41 mouse cellular contexts compared by ENCODE assay signal in genomic region chr10:79611296-79611695, GRCm38 (mm10). TPM values are rescaled to one million over a fixed set of nuclear protein-coding genes. Genes with fewer than 3 reads are reported as not detected.
DNase-seq lines count a peak whose midpoint lies in the region; ATAC-seq and TF ChIP-seq lines count a peak whose summit lies in the region.
"Had no signal": no experiment of that assay in that cellular context is flagged by ENCODE, and none has a peak within 500 bp of the region (broad histone marks: within the 10 kb centered on the region; RNA-seq: fewer than 3 reads in every experiment).

No protein-coding gene starts in this region.

- H3K4me2 ChIP-seq in hindbrain, postnatal 0 days (ENCODE audit: low read depth, low read length), result peak overlapping the region; percentile 92; the same call in 1 of the 2 replicates
- H3K4me2 ChIP-seq in hindbrain, embryonic 13.5 days, result no peak overlapping the region
- H3K4me2 ChIP-seq in intestine, embryonic 16.5 days (ENCODE audit: low read depth, low read length), result no peak overlapping the region
- H3K4me2 ChIP-seq: liver, embryonic 12.5 days had no signal

- no peaks in the 10 kb centered on the region for H3K9me3 ChIP-seq in hindbrain, postnatal 0 days (ENCODE audit: low read length)
- H3K9me3 ChIP-seq in hindbrain, embryonic 13.5 days, result no peaks in the 10 kb centered on the region
- H3K9me3 ChIP-seq in limb, embryonic 10.5 days (replicated peaks), result no peaks in the 10 kb centered on the region
- no peaks in the 10 kb centered on the region for H3K9me3 ChIP-seq in intestine, embryonic 16.5 days (ENCODE audit: control insufficient read depth, low read length)
- H3K9me3 ChIP-seq: embryonic facial prominence, embryonic 13.5 days; heart, embryonic 13.5 days; hindbrain, embryonic 10.5 days; intestine, embryonic 15.5 days; limb, embryonic 13.5 days; liver, embryonic 12.5 days had no signal

- peaks cover 17% of the 10 kb centered on the region for H3K4me1 ChIP-seq in hindbrain, postnatal 0 days (ENCODE audit: insufficient read depth, low read length)
- peaks cover 26% of the 10 kb centered on the region for H3K4me1 ChIP-seq in hindbrain, embryonic 13.5 days (replicated peaks)
- H3K4me1 ChIP-seq in limb, embryonic 10.5 days, result peaks cover 45% of the 10 kb centered on the region
- peaks cover 12% of the 10 kb centered on the region for H3K4me1 ChIP-seq in intestine, embryonic 16.5 days (ENCODE audit: control insufficient read depth, insufficient read depth, low read length)

- TF ChIP-seq CTCF in hindbrain, postnatal 0 days (IDR thresholded peaks at IDR 0.05; ENCODE audit: low read depth), result no peak

- peak; percentile 67 to 71 for DNase-seq in cerebellum, postnatal 10 days
- no peak for DNase-seq in cerebellum, adult 18-20 months
- no peak for DNase-seq in hindbrain, postnatal 0 days (ENCODE audit: low spot score)
- DNase-seq in ES-CJ7 (ENCODE audit: low read depth, low spot score), result peak; percentile 22
- no peak for DNase-seq in limb, embryonic 10.5 days (ENCODE audit: low spot score)
- DNase-seq: adrenal gland, adult 2 months; forebrain, postnatal 0 days; heart, adult 2 months; heart, postnatal 10 days; kidney, adult 8-10 months; layer of hippocampus, postnatal 36 days; liver, postnatal 0 days; lung, postnatal 36 days; midbrain, embryonic 14.5 days; right cerebral cortex, adult 18-20 months; spleen, adult 18-20 months; thymus, adult 18-20 months; thymus, postnatal 25 days had no signal

- 0 out of 2 replicates have a peak, but pooled peaks cover 10% of the 10 kb centered on the region for H3K27me3 ChIP-seq in hindbrain, postnatal 0 days (ENCODE audit: insufficient read depth, low read length)
- peaks cover 54% of the 10 kb centered on the region for H3K27me3 ChIP-seq in hindbrain, embryonic 13.5 days
- peaks cover 74% of the 10 kb centered on the region for H3K27me3 ChIP-seq in limb, embryonic 10.5 days (ENCODE audit: low read depth, poor library complexity, severe bottlenecking)
- peaks cover 23% of the 10 kb centered on the region for H3K27me3 ChIP-seq in intestine, embryonic 16.5 days (replicated peaks; ENCODE audit: control insufficient read depth, insufficient read depth, low read length)

- H3K27ac ChIP-seq in hindbrain, postnatal 0 days, result no peak overlapping the region
- no peak overlapping the region for H3K27ac ChIP-seq in hindbrain, embryonic 13.5 days
- no peak overlapping the region for H3K27ac ChIP-seq in limb, embryonic 10.5 days
- no peak overlapping the region for H3K27ac ChIP-seq in intestine, embryonic 16.5 days (ENCODE audit: low read length)
- H3K27ac ChIP-seq: embryonic facial prominence, embryonic 13.5 days; heart, adult 2 months; heart, embryonic 13.5 days; intestine, embryonic 15.5 days; kidney, postnatal 0 days; limb, embryonic 13.5 days; liver, embryonic 12.5 days; stomach, postnatal 0 days had no signal

- H3K36me3 ChIP-seq in hindbrain, postnatal 0 days (ENCODE audit: insufficient read depth, low read length), result no peaks in the 10 kb centered on the region
- H3K36me3 ChIP-seq in hindbrain, embryonic 13.5 days, result no peaks in the 10 kb centered on the region
- no peaks in the 10 kb centered on the region for H3K36me3 ChIP-seq in limb, embryonic 10.5 days
- no peaks in the 10 kb centered on the region for H3K36me3 ChIP-seq in intestine, embryonic 16.5 days (ENCODE audit: control insufficient read depth, insufficient read depth, low read length)
- H3K36me3 ChIP-seq: embryonic facial prominence, embryonic 13.5 days; heart, embryonic 13.5 days; hindbrain, embryonic 10.5 days; intestine, embryonic 15.5 days; limb, embryonic 13.5 days; liver, embryonic 12.5 days had no signal

- no peak overlapping the region for H3K9ac ChIP-seq in hindbrain, postnatal 0 days (replicated peaks; ENCODE audit: low read length)
- H3K9ac ChIP-seq in hindbrain, embryonic 13.5 days, result no peak overlapping the region
- H3K9ac ChIP-seq in intestine, embryonic 16.5 days (ENCODE audit: low read depth, low read length), result no peak overlapping the region
- H3K9ac ChIP-seq: heart, embryonic 13.5 days; intestine, embryonic 15.5 days; limb, embryonic 13.5 days; liver, embryonic 12.5 days; liver, postnatal 0 days had no signal

- WGBS in hindbrain, postnatal 0 days, result 31% methylated on average over 5 of the region's 5 CpGs
- WGBS in hindbrain, embryonic 13.5 days, result 26% methylated on average over 5 of the region's 5 CpGs
- 31% methylated on average over 5 of the region's 5 CpGs for WGBS in limb, embryonic 10.5 days
- 40% methylated on average over 5 of the region's 5 CpGs for WGBS in intestine, embryonic 16.5 days

- no peak overlapping the region for H3K4me3 ChIP-seq in hindbrain, postnatal 0 days (ENCODE audit: low read length)
- no peak overlapping the region for H3K4me3 ChIP-seq in hindbrain, embryonic 13.5 days
- peak overlapping the region; percentile 73; the same call in 1 of the 2 replicates for H3K4me3 ChIP-seq in limb, embryonic 10.5 days
- no peak overlapping the region for H3K4me3 ChIP-seq in intestine, embryonic 16.5 days (ENCODE audit: low read length)
- H3K4me3 ChIP-seq: heart, adult 2 months; liver, embryonic 12.5 days had no signal

- ATAC-seq in hindbrain, postnatal 0 days, result no peak
- ATAC-seq in hindbrain, embryonic 13.5 days (ENCODE audit: low FRiP score), result no peak
- no peak for ATAC-seq in intestine, embryonic 16.5 days
- ATAC-seq: forebrain, postnatal 0 days; hindbrain, embryonic 16.5 days; intestine, embryonic 15.5 days; liver, embryonic 12.5 days; liver, postnatal 0 days; Patski had no signal

RNA-seq across cellular contexts. Expression of gene C2cd4c, which starts 2.5 kb away (rescaled TPM):
- total RNA-seq in hindbrain, postnatal 0 days (2014; rRNA removed), result 31.9 and 37.6 TPM in 2 replicates
- 1.0 and 1.1 TPM in 2 replicates for polyA plus RNA-seq in hindbrain, postnatal 0 days (2015; fragmentation: Nextera tagmentation; extraction: Ambion mirVana)
- polyA plus RNA-seq in hindbrain, embryonic 13.5 days (2015; fragmentation: Nextera tagmentation; extraction: Ambion mirVana), result 0.17 and 0.27 TPM in 2 replicates
- not detected in 2 replicates for polyA plus RNA-seq in limb, embryonic 10.5 days (2016; fragmentation: Nextera tagmentation; extraction: Ambion mirVana)
- 0.02 and 0.07 TPM in 2 replicates for polyA plus RNA-seq in intestine, embryonic 16.5 days (2015; fragmentation: Nextera tagmentation; extraction: Ambion mirVana)
- total RNA-seq: common myeloid progenitor, adult 5-6 weeks; heart, postnatal 10 days; megakaryocyte, adult 5-6 weeks; MEL had no signal
- polyA plus RNA-seq: embryonic facial prominence, embryonic 13.5 days; heart, embryonic 13.5 days; liver, embryonic 12.5 days; liver, postnatal 0 days; lung, embryonic 16.5 days; Patski had no signal

RNA-seq across cellular contexts. Expression of gene Theg, which starts 24.2 kb away (rescaled TPM):
- not detected in 2 replicates for total RNA-seq in hindbrain, postnatal 0 days (2014; rRNA removed)
- not detected in 2 replicates for polyA plus RNA-seq in hindbrain, postnatal 0 days (2015; fragmentation: Nextera tagmentation; extraction: Ambion mirVana)
- polyA plus RNA-seq in hindbrain, embryonic 13.5 days (2015; fragmentation: Nextera tagmentation; extraction: Ambion mirVana), result not detected in 2 replicates
- polyA plus RNA-seq in limb, embryonic 10.5 days (2016; fragmentation: Nextera tagmentation; extraction: Ambion mirVana), result not detected in 2 replicates
- polyA plus RNA-seq in intestine, embryonic 16.5 days (2015; fragmentation: Nextera tagmentation; extraction: Ambion mirVana), result not detected in 2 replicates
- total RNA-seq: adrenal gland, adult 2 months; adrenal gland, postnatal 4 days; common myeloid progenitor, adult 5-6 weeks; forebrain, postnatal 0 days; gastrocnemius, adult 8-10 months; gastrocnemius, postnatal 4 days; heart, adult 2 months; heart, postnatal 10 days; megakaryocyte, adult 5-6 weeks; MEL had no signal
- polyA plus RNA-seq: adrenal gland, adult 2 months; cerebellum, adult 2 months; embryonic facial prominence, embryonic 13.5 days; forebrain, embryonic 11.5 days; forebrain, postnatal 0 days; heart, embryonic 13.5 days; hindbrain, embryonic 10.5 days; hindbrain, embryonic 16.5 days; intestine, embryonic 15.5 days; kidney, postnatal 0 days; large intestine, adult 2 months; limb, embryonic 13.5 days; liver, embryonic 12.5 days; liver, postnatal 0 days; lung, embryonic 16.5 days; midbrain, embryonic 14.5 days; neural tube, embryonic 11.5 days; Patski; stomach, postnatal 0 days had no signal

RNA-seq across cellular contexts. Expression of gene Shc2, which starts 26.4 kb away (rescaled TPM):
- 66.2 and 67.9 TPM in 2 replicates for total RNA-seq in hindbrain, postnatal 0 days (2014; rRNA removed)
- 19.8 and 21.3 TPM in 2 replicates for polyA plus RNA-seq in hindbrain, postnatal 0 days (2015; fragmentation: Nextera tagmentation; extraction: Ambion mirVana)
- 24.5 and 26.5 TPM in 2 replicates for polyA plus RNA-seq in hindbrain, embryonic 13.5 days (2015; fragmentation: Nextera tagmentation; extraction: Ambion mirVana)
- polyA plus RNA-seq in limb, embryonic 10.5 days (2016; fragmentation: Nextera tagmentation; extraction: Ambion mirVana), result 7.8 and 8.6 TPM in 2 replicates
- polyA plus RNA-seq in intestine, embryonic 16.5 days (2015; fragmentation: Nextera tagmentation; extraction: Ambion mirVana), result 1.1 and 2.5 TPM in 2 replicates
- total RNA-seq: common myeloid progenitor, adult 5-6 weeks; megakaryocyte, adult 5-6 weeks; MEL had no signal

RNA-seq across cellular contexts. Expression of gene Odf3l2, which starts 34.2 kb away (rescaled TPM):
- total RNA-seq in hindbrain, postnatal 0 days (2014; rRNA removed), result 0.42 and 2.0 TPM in 2 replicates
- polyA plus RNA-seq in hindbrain, postnatal 0 days (2015; fragmentation: Nextera tagmentation; extraction: Ambion mirVana), result 0.60 and 0.71 TPM in 2 replicates
- polyA plus RNA-seq in hindbrain, embryonic 13.5 days (2015; fragmentation: Nextera tagmentation; extraction: Ambion mirVana), result not detected in 2 replicates
- not detected in 2 replicates for polyA plus RNA-seq in limb, embryonic 10.5 days (2016; fragmentation: Nextera tagmentation; extraction: Ambion mirVana)
- not detected in 2 replicates for polyA plus RNA-seq in intestine, embryonic 16.5 days (2015; fragmentation: Nextera tagmentation; extraction: Ambion mirVana)
- total RNA-seq: adrenal gland, adult 2 months; adrenal gland, postnatal 4 days; common myeloid progenitor, adult 5-6 weeks; gastrocnemius, postnatal 4 days; heart, adult 2 months; heart, postnatal 10 days; megakaryocyte, adult 5-6 weeks; MEL had no signal
- polyA plus RNA-seq: adrenal gland, adult 2 months; cerebellum, adult 2 months; embryonic facial prominence, embryonic 13.5 days; forebrain, embryonic 11.5 days; heart, adult 2 months; heart, embryonic 13.5 days; hindbrain, embryonic 10.5 days; intestine, embryonic 15.5 days; kidney, postnatal 0 days; limb, embryonic 13.5 days; liver, embryonic 12.5 days; liver, postnatal 0 days; lung, embryonic 16.5 days; neural tube, embryonic 11.5 days; Patski; stomach, postnatal 0 days had no signal

RNA-seq across cellular contexts. Expression of gene Madcam1, which starts 53.1 kb away (rescaled TPM):
- total RNA-seq in hindbrain, postnatal 0 days (2014; rRNA removed), result 0.90 and 2.1 TPM in 2 replicates
- polyA plus RNA-seq in hindbrain, postnatal 0 days (2015; fragmentation: Nextera tagmentation; extraction: Ambion mirVana), result 0.98 and 1.4 TPM in 2 replicates
- 0.87 and 0.88 TPM in 2 replicates for polyA plus RNA-seq in hindbrain, embryonic 13.5 days (2015; fragmentation: Nextera tagmentation; extraction: Ambion mirVana)
- polyA plus RNA-seq in limb, embryonic 10.5 days (2016; fragmentation: Nextera tagmentation; extraction: Ambion mirVana), result 3.7 and 6.4 TPM in 2 replicates
- 27.4 and 31.8 TPM in 2 replicates for polyA plus RNA-seq in intestine, embryonic 16.5 days (2015; fragmentation: Nextera tagmentation; extraction: Ambion mirVana)
- total RNA-seq: adrenal gland, adult 2 months; common myeloid progenitor, adult 5-6 weeks; gastrocnemius, adult 8-10 months; heart, adult 2 months; layer of hippocampus, postnatal 36 days; megakaryocyte, adult 5-6 weeks; MEL had no signal
- polyA plus RNA-seq: adrenal gland, adult 2 months; cerebellum, adult 2 months; heart, adult 2 months; Patski had no signal

Comparison
In these comparisons a context has a peak if more than half of its experiments do, and no peak if none do; other contexts are left out.
1. DNase-seq: peak in cerebellum, postnatal 10 days (2 of 2) and ES-CJ7 (single experiment); none in cerebellum, adult 18-20 months (0 of 2), hindbrain, postnatal 0 days (single experiment) and limb, embryonic 10.5 days (single experiment).